Mouse (Mus musculus): Measurements from ENCODE around the gene Bub3. TPM values are rescaled to one million over a fixed set of nuclear protein-coding genes. Genes with fewer than 3 reads are reported as not detected.

Bub3 gene
- polyA plus RNA-seq, 1 experiment = 4.1 TPM

- H3K36me3 ChIP-seq (ENCODE audit: control insufficient read depth) = no peaks in the 10 kb centered on the region
- H3K4me1 ChIP-seq (ENCODE audit: control insufficient read depth) = no peaks in the 10 kb centered on the region
- H3K4me3 ChIP-seq (replicated peaks) = no peak overlapping the region
- peaks cover 100% of the 10 kb centered on the region for H3K27me3 ChIP-seq (ENCODE audit: control insufficient read depth)
- TF ChIP-seq GATA1 (IDR thresholded peaks at IDR 0.05; ENCODE audit: low read length) = no peak
- TF ChIP-seq TAL1 (IDR thresholded peaks at IDR 0.05; ENCODE audit: low read length) = no peak
- peaks cover 20% of the 10 kb centered on the region; the same call in 1 of the 2 replicates for H3K9me3 ChIP-seq (ENCODE audit: control insufficient read depth, low read length)
Measured at GRCm38 (mm10) chr7:131545701-131546385, 14.2 kb upstream of the Bub3 start.

- no peaks in the 10 kb centered on the region for H3K36me3 ChIP-seq (ENCODE audit: control insufficient read depth)
- peaks cover 20% of the 10 kb centered on the region; the same call in 1 of the 2 replicates for H3K9me3 ChIP-seq (ENCODE audit: control insufficient read depth, low read length)
- peaks cover 100% of the 10 kb centered on the region for H3K27me3 ChIP-seq (ENCODE audit: control insufficient read depth)
- TF ChIP-seq GATA1 (IDR thresholded peaks at IDR 0.05; ENCODE audit: low read length) = no peak
- no peak overlapping the region for H3K4me3 ChIP-seq (replicated peaks)
- H3K4me1 ChIP-seq (ENCODE audit: control insufficient read depth) = no peaks in the 10 kb centered on the region
Measured at GRCm38 (mm10) chr7:131546423-131546822, 13.6 kb upstream of the Bub3 start.

DNA sequence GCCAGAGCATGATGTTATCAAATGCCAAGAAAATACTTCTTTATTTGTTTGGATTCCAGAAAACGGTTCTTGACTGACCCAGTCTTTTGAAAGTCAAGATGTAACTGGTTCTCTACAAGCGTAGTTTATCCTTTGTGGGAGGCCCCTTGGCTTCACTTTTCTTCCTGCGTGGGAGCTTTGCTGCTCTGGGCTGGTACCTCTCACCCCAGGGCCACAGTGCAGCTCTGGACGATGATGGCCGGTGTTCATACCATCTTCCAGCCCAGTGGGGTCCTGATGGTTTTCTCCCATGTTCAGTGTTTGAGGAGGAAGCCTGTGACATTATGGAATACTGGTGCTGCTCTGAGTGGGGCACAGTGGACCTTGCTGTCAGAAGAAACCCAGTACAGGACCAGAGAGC, 12.5 kb upstream of the Bub3 start:
- Histone ChIP-seq H3K27me3 (ENCODE audit: control insufficient read depth) (peaks cover 100% of the 10 kb centered on the region), H3K4me3 (replicated peaks) (no peak overlapping the region)
- no peak for TF ChIP-seq TAL1 (IDR thresholded peaks at IDR 0.05; ENCODE audit: low read length)
- no peak for TF ChIP-seq GATA1 (IDR thresholded peaks at IDR 0.05; ENCODE audit: low read length)

GRCm38 (mm10) chr7:131548473-131548872, 11.5 kb upstream of the Bub3 start, which contains the start of gene Hmx2:
Hmx2 (plus strand) TSS chr7:131548773.
- Histone ChIP-seq H3K27me3 (ENCODE audit: control insufficient read depth) (peaks cover 100% of the 10 kb centered on the region), H3K4me1 (ENCODE audit: control insufficient read depth) (no peaks in the 10 kb centered on the region), H3K9me3 (ENCODE audit: control insufficient read depth, low read length) (peaks cover 12% of the 10 kb centered on the region; the same call in 1 of the 2 replicates), H3K36me3 (ENCODE audit: control insufficient read depth) (no peaks in the 10 kb centered on the region), H3K4me3 (replicated peaks) (no peak within 1 kb of the TSS)
- TF ChIP-seq TAL1 (IDR thresholded peaks at IDR 0.05; ENCODE audit: low read length) (no peak), GATA1 (IDR thresholded peaks at IDR 0.05; ENCODE audit: low read length) (no peak)

More for the DNA sequence above, 12.5 kb upstream of the Bub3 start:
- peaks cover 15% of the 10 kb centered on the region; the same call in 1 of the 2 replicates for H3K9me3 ChIP-seq (ENCODE audit: control insufficient read depth, low read length)
- H3K36me3 ChIP-seq (ENCODE audit: control insufficient read depth) = no peaks in the 10 kb centered on the region
- no peaks in the 10 kb centered on the region for H3K4me1 ChIP-seq (ENCODE audit: control insufficient read depth)

GRCm38 (mm10) chr7:131551471-131551870, 8.6 kb upstream of the Bub3 start:
- Histone ChIP-seq H3K4me3 (replicated peaks) (no peak overlapping the region), H3K27me3 (ENCODE audit: control insufficient read depth) (peaks cover 100% of the 10 kb centered on the region), H3K36me3 (ENCODE audit: control insufficient read depth) (no peaks in the 10 kb centered on the region), H3K9me3 (ENCODE audit: control insufficient read depth, low read length) (peaks cover 21% of the 10 kb centered on the region), H3K4me1 (ENCODE audit: control insufficient read depth) (peaks cover 3% of the 10 kb centered on the region; the same call in 1 of the 2 replicates)
- TF ChIP-seq TAL1 (IDR thresholded peaks at IDR 0.05; ENCODE audit: low read length) (no peak), GATA1 (IDR thresholded peaks at IDR 0.05; ENCODE audit: low read length) (no peak)

DNA sequence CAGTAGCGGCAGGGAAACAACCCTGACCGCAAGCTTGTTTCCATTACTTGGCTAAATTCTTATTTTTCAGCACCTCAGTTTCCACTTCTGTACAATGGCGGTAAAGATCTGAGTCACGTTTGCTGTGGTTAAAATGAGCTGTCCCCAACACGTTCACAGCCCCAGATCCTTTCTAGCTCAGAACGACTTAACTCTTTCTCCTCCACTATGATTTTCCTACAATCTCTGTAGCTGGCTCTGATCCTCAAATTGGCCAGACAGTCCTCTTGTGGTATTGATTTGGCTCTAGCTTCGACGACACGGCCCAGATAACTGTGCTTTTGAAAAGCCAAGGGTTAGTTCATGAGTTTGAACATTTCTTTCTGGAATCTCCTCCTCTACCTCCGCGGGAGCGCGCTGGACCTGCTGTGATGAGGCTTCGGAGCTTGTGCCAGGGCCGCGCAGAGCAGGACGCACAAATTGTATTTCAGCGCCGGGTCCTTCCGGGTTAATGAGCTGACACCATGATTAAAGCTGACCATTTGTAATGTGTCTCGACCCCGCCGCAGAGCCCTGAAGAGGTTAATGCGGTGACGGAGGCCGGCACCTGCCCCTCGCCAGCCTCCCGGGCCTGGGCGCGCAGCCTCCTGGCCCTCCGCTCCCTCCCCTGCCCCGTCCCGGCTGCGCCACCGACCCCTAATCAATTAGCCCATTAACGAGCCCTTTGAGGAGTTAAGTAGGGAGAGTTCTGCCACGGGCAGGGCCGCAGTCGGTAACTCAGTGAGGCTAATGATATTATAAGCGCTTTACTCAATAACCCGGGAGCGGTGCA, 7.9 kb upstream of the Bub3 start:
- H3K4me3 ChIP-seq (replicated peaks) = no peak overlapping the region
- H3K9me3 ChIP-seq (ENCODE audit: control insufficient read depth, low read length) = peaks cover 28% of the 10 kb centered on the region
- peaks cover 3% of the 10 kb centered on the region; the same call in 1 of the 2 replicates for H3K4me1 ChIP-seq (ENCODE audit: control insufficient read depth)
- no peaks in the 10 kb centered on the region for H3K36me3 ChIP-seq (ENCODE audit: control insufficient read depth)
- no peak for TF ChIP-seq GATA1 (IDR thresholded peaks at IDR 0.05; ENCODE audit: low read length)
- TF ChIP-seq TAL1 (IDR thresholded peaks at IDR 0.05; ENCODE audit: low read length) = no peak
- peaks cover 100% of the 10 kb centered on the region for H3K27me3 ChIP-seq (ENCODE audit: control insufficient read depth)

- Histone ChIP-seq H3K9me3 (ENCODE audit: control insufficient read depth, low read length) (peaks cover 31% of the 10 kb centered on the region), H3K36me3 (ENCODE audit: control insufficient read depth) (no peaks in the 10 kb centered on the region), H3K27me3 (ENCODE audit: control insufficient read depth) (peaks cover 100% of the 10 kb centered on the region), H3K4me3 (replicated peaks) (no peak overlapping the region), H3K4me1 (ENCODE audit: control insufficient read depth) (peaks cover 3% of the 10 kb centered on the region; the same call in 1 of the 2 replicates)
- no peak for TF ChIP-seq TAL1 (IDR thresholded peaks at IDR 0.05; ENCODE audit: low read length)
Measured at GRCm38 (mm10) chr7:131552781-131553180, 7.2 kb upstream of the Bub3 start.

GRCm38 (mm10) chr7:131553771-131554175, 6.2 kb upstream of the Bub3 start:
- Histone ChIP-seq H3K4me1 (ENCODE audit: control insufficient read depth) (peaks cover 3% of the 10 kb centered on the region; the same call in 1 of the 2 replicates), H3K9me3 (ENCODE audit: control insufficient read depth, low read length) (peaks cover 33% of the 10 kb centered on the region), H3K4me3 (replicated peaks) (no peak overlapping the region), H3K36me3 (ENCODE audit: control insufficient read depth) (no peaks in the 10 kb centered on the region), H3K27me3 (ENCODE audit: control insufficient read depth) (peaks cover 100% of the 10 kb centered on the region)
- TF ChIP-seq GATA1 (IDR thresholded peaks at IDR 0.05; ENCODE audit: low read length) (no peak), TAL1 (IDR thresholded peaks at IDR 0.05; ENCODE audit: low read length) (no peak)

All from erythroblast, embryonic 14.5 days (primary cell).